Mouse (Mus musculus) regulatory T cell (primary cell): ENCODE results near the gene Fam186b.

Source experiments
- in situ Hi-C: fragments of 300-600 bp; cut with MboI, MseI; formaldehyde crosslinking; loops from one replicate; pipeline ENCODE4 v1.15.1; 2025; ENCODE audit warnings: high pct_unique_total_duplicates

Fam186b gene

DNA sequence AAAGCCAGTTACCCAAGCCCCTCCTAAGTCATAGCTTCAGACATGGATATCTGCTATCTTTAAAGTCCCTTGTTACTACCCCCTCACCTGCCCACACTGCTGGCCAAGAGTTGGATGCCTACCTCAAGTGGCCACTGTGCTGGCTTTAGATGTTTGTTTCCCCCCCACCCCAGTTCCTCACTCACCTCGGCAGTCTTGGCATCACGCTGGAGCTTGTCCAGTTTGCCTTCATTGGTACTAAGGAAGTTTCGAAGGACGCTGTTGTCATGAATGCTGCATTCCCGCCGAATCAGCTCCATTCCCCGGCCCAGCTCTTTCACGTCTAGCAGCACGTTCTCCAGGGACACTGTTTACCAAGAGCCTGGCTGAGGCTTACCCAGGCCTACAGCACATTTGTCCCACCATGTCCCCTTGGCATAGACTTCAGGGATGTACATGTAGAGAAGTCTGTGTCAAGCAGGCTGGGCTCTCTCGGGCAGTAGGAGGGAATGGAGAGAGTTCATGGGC lies 24.5 kb upstream of the Fam186b start:
- in situ Hi-C loops = loop anchor here (5.0 kb wide), 1 partner anchor 57 kb away; no protein-coding TSS in a partner anchor

DNA sequence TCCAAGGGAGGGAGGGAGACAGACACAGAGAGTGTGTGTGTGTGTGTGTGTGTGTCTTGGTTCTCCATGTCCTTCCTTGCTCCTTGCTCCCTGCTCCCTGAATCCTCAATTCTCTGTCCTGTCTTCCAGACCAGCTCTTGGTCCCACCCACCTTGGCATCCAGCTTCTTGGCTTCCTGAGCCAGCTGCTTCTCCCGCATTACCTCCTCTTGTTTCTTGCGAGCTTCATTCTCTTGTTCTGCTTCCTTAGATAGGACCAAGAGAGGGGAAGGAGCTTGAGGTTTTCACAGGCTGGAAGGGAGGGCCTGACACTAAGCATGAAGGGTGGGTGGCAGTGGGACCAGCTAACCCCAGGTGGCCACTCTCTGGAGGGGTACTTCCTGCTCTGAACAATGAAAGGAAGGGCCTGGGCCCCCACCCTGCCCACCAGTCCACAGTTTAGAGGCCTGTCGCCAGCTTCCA lies 23.8 kb upstream of the Fam186b start:
- in situ Hi-C loops = no loop called here

DNA sequence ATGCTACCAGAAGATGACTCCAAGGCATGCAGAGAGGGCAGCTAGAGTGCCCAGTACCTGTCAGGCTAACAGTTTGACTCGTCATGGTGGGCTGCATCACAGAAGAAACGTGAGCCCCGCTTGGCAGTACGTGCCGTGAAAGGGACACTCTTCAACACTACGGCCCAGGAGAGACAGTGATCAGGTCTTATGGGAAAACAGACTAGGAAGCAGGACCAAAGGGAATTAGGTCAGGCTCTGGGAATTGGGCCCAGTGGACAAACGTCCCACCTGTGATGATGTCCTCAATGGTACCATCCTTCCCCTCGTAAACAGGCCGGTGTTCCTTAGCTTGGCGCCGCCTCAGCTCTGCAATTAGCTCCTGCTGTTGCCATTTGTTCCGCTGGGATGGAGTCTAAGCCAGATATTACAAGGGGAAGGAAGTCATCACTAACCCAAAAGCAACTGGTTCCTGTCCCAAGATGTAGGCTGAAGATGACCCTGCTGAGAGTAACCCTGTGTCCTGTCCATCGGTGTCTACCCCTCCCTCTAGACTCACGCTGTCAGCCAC lies 23.2 kb upstream of the Fam186b start:
- in situ Hi-C loops = no loop called here

DNA sequence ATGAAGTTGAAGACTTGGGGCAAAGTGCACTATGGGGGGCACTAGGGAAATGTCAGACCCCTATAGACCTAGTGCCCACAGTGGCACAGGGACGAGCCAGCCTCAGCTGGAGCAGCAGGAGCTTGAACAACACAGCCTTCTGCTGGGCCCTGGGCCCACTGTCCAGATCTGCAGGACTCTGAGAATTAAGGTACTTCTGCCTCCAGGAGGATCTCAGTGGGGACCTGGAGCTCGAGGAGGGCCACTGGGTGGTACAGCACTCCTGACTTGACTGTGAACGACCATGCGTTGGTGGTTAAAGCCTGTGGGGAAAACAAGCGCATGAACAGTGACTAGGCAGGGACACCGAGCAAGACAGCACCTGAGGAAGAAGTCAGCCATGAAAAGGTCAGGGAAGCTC lies 22.4 kb upstream of the Fam186b start:
- in situ Hi-C loops = no loop called here

DNA sequence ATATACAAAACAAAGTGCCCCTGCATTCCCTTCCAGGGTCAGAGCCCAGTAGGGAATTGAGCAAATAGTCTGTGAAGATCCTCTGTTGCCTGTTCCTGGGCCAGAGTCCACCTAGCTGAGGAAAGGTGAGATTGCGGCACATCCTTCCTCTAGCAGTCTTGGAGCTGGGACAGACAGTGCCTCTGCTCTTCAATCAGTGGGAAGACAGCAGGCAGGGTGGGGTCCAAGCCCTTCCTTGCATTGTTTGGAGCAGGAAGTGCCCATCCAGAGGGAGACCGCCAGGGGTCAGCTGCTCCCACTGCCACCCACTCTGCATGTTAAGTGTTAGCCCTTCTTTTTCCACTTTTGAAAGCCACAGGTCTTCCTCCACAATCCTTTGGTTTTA lies 21.6 kb upstream of the Fam186b start:
- in situ Hi-C loops = no loop called here

DNA sequence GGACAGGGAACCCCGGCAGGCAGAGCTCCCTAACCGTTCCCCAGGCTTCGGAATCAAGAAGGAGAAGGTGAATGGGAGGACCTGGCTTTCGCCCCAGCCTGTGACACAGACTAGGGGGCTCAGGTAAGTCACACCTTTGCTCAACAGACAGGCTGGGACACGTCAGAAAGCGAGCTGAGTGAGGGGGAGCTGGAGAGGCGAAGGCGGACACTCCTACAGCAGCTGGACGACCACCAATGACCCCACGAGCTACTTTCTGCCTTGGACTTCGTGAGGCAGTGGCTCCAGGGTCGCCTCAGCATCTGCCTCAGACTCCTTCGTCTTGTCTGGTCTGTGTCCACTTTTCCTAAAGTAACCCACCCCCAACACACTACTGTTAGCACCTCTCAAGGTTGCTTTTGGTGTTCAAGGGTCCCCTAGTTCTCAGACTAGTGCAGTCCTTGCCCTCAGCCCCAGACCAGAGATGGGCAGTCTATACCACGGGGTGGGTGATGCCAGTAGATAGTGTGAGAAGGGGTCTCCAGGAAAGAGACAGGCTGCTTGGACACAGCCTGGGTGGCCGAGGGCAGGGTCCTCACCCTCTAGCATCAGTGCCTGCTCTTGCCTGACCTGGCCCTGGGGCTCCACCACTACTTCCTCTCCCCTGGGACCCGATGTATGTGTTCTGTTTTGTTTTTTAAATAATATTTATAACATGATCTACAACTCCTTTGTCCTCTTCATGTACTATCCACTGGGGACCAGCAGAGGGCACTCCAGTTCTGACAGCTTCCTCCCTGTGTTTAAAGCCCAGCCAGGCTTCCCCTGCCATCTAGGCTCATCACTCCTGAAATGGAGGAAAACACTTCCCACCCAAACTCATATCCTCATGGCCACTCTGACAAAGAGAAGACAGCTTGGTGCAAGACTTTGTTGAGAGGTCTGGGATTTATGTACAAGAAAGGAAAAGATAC lies 20.9 kb upstream of the Fam186b start:
- in situ Hi-C loops = no loop called here

DNA sequence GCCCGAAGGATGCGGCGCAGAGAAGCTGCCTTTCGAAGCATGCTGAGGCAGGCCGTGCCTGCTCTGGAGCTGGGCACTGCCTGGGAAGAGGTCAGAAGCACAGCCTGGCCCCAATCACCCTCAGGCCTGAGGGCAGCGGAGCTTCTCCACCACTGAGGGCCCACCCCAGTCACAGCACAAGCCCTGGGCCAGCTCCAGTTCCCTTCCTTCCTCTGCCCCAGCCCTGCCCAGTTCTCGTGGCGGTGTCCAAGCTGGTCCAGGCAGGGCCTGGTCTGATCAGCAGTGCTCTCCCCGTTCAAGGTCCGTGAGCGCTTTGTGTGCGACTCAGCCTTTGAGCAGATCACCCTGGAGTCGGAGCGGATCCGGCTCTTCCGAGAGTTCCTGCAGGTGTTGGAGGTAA lies 19.2 kb upstream of the Fam186b start:
- in situ Hi-C loops = no loop called here

DNA sequence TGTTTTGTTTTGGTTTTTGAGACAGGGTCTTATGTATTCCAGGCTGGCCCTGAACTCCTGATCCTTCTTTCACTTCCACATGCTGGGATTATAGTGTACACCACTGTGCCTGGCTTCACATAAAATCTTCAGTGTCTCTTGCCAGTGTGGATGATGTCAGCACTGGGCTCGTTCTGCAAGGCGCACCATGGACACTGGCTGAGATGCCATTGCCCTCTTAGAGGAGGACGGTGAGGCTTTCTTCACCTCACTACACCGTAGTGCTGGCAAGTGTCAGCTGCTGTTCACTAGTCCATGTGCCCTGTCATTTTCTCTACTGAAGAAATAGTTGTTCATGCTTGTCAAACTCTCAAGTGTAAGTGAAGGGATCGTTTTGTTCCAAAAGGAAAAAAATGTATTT lies 14.9 kb upstream of the Fam186b start:
- in situ Hi-C loops = no loop called here

DNA sequence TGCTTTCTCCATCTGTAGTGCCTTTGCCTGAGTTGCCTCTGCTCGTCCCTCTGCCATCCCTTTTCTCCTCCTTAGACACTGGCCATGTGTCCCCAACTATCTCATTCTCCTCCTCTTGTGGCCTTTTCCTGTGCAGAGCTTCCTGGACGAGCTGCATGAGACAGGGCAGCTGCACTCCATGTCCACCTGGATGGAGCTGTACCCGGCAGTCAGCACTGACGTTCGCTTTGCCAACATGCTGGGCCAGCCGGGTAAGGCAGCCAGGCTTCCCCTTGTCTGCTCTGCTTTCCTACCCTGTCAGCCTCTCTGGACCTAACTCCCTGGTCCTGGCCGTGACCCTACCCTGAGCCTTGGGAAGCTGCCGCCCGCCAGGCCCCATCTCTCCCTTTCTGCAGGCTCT lies 13.9 kb upstream of the Fam186b start:
- in situ Hi-C loops = no loop called here

DNA sequence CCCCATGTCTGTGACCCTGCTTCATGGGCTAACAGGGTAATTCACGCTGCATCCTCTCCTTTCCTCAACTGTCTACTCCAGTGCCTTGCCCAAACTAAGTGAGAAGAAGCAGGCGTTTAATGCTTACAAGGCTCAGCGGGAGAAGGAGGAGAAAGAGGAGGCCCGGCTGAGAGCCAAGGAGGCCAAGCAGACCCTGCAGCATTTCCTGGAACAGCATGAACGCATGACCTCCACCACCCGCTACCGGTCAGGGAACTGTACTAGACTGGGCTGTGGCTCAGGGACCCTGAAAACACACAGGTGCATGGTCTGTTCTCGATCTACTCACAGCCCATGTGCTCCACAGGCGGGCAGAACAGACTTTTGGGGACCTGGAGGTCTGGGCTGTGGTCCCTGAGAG lies 11.8 kb upstream of the Fam186b start:
- in situ Hi-C loops = no loop called here

DNA sequence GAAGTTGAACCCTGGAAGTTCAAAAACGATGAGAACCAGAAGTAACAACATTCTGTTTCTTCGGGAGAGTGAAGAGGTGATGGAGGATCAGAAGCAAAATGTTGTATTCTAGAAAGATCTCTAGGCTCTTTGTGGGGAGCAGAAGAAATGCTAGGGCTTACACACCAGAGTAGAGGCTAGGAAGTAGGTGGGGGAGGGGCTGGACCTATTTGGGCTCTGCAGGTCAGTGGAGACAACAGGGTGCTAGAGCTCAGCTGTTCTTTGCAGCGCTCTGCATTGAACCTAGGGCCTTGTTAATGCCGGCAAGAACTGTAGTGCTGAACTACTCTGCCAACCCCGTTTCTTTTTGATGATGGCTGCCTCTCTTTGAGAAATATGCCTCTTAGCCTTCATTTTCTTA lies 525 bp upstream of the Fam186b start:
- in situ Hi-C loops = no loop called here

DNA sequence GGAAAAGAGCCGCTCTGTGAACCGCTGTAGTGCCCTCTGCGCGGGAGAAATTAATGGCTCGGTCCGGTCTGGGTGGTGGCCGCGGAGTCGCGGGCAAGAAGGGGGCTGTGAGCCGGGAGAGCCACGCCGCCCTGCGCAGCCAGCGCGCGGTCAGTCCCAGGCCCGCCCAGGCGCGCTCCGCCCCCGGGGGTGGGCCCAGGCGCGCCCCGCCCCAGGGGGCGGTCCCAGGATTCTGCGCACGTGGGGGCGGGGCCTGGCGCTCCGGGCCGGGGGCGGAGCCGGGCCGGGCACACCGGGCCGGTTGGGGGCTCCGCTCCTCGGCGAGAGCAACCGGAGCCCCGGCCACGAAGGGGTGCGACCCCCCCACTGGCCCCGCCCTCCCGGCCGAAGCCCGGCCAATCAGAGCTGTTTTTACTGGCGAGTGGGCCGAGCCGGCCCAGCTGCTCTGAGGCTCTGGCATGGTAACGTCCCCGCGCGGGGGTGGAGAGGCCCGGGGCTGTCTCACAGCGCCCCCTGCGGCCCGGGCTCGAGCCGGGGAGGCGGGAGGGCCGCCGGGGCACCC lies 794 bp downstream of the Fam186b start, which contains the start of gene Prpf40b:
Prpf40b (plus strand) TSS at position 275 of the 562 bp plus-strand sequence.
- in situ Hi-C loops = no loop called here

DNA sequence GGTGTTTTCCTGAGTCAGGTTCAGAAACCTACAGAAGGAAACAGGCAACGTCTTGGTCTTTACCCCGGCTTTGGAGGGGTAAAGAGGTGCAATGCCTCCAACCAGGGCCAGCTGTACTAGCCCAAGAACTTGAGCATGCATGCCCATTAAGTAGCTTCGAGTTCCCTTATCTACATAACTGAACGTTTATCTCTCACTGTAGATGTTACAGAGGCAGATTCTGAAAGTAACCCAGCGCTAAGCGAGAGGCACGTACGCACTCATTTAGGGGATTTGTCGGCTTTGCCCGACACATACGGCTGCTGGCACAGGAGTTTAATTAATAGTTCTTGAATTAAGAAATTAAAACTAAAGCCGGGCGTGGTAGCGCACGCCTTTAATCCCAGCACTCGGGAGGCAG lies 1.4 kb downstream of the Fam186b start:
- in situ Hi-C loops = no loop called here

DNA sequence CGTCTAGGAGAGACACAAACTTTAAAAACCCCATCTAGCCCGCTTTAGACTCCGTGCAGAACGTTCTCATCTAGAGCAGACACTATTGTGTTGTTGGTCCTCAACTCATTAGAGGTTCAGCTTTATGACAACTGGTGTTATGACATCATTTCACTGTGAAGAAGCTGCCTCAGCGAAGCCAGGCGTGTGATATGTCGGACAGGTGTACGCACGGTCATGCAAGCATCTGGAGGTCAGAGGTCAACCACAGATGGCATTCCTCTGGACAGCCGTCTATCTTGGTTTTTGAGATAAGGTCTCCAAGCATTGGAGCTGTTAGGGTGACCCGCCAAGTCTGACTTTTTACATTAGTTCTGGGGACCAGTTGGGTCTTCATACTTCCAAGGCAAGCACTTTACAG lies 5.1 kb downstream of the Fam186b start:
- in situ Hi-C loops = no loop called here

DNA sequence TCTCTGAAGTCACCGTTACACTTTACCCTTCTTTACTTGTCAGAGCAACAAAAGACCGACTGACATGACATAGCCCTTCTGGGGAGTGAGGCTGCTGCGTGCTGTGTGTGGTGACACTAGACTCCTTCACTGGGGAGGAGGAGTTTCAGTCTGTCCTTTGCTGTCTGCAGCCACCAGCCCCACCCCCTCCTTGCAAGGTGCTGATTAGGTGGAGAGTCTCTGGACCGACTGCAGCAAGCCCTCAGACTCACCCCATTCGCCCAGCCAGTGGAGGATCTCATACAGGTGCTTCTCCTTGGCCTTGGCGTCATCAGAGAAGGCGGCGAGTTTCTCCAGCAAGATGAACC lies 10.5 kb downstream of the Fam186b start:
- in situ Hi-C loops = no loop called here

DNA sequence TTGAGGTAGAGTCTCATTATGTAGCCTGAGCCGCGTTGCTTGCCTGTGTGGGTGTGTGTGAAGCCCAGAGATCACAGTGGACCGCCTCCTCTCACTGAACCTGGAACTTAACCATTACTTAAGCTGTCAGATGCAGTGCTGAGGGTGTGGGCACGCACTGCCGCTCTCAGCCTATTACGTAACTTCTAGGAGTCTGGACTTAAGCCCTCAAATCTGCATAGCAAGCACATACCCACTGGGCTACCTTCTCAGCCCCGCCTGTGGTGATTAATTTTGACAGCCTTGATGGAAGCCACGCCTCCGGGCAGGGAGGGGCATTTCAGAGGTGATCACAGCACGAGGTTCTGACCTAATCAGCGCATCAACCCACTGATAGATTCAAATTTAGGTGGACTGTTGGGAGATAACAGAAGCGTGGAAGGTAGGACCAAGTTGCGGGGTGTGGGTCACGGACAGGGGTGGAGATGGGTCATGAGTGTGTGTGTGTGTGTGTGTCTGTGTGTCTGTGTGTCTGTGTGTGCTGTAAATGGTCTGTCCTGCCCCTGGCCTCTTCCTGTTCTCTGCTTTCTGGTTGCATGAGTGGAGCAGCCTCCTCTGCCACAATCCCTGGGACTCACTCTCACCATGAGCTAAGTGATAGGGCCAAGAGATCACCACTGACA lies 11.0 kb downstream of the Fam186b start:
- in situ Hi-C loops = no loop called here

DNA sequence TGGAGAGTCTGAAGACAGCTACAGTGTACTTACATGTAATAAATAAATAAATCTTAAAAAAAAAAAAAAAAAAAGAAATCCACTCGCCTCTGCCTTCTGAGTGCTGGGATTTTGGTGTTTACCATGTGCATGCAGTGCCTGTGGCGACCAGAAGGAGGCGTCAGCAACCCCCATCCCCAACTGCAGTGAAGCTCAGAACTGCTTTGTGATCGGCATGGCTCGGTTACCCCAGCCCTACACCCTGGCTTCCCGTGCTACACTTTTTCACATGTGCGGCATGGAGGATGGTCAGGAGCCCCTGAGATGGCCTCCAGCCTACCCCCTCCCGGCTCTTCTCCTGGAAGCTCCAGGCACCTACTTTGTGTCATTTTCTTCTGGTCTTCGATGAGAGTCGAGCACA lies 12.2 kb downstream of the Fam186b start:
- in situ Hi-C loops = no loop called here

DNA sequence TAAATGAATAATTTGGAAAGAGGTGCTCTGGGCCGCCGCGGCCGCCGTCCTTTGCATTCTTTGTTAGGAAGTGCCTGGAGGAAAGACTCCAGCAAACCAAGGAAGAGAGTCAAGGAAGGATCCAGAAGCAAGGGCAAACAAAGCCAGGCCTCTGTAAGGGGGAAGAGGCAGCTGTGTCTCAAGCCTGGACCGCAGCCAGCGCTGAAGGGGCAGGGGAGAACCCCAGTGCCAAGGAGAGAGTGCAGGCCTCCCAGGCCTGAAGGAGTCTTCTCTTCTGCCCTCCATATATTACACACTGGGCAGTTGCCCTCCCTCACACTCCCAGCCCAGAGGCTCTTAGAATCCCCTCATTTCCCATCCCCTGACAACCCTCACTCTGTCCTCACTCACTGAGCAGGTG lies 17.4 kb downstream of the Fam186b start:
- in situ Hi-C loops = no loop called here

DNA sequence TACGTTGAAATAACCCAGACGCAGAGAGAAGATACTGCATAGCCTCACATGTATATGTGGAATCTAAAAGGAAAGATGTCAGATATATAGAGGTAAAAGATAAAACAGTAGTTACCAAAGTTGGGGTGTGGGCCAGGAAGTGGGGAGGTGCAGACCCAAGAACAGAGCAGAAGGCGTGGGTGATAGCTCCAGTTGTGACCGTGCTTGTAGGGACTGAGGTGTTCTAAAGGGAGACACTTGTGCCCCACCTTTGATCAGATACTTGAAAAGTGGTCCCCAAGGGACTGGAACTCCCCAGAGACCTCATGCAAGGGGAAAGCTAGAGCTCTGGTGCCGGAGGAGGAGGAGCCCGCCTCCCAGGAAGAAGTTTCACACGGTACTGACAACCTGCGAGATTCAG lies 19.6 kb downstream of the Fam186b start:
- in situ Hi-C loops = no loop called here

DNA sequence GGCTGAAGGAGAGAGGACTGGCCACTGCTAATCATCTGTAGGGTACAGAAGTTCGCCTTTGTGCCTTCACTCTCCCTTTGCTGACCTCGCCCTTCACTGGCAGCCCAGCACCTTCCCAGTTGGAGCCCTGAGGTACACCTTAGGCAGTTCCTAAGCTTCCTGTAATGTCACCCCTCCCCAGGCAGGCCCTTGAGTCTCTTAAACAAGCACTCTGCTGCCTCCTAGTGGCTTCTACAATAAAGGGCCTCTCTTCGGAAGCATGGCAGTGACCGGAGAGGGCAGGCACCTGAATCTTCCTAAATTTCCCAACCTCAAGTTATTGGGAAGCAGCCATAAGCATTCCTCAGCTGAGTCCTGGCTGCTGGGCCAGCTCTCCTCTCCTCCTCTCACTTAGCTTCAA lies 30.0 kb downstream of the Fam186b start:
- in situ Hi-C loops = no loop called here

DNA sequence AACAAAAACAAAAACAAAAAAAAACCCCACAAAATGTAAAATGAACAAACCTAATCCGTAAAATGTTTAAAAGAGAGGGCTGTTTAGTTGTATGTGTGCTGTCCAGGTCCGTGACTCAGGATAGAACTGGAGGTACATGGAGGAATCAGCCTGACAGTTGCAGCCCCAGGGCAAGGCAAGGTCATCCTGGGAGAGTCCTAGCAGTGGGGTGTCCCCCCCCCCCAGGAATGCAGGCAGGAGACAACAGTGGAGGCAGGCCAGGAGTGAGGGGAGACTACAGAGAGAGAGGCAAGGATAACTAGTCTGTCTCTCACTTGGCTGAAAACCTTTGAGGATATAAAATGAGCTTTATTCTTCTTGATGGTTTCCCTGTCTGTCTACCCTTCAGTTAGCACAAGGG lies 31.3 kb downstream of the Fam186b start:
- in situ Hi-C loops = no loop called here

DNA sequence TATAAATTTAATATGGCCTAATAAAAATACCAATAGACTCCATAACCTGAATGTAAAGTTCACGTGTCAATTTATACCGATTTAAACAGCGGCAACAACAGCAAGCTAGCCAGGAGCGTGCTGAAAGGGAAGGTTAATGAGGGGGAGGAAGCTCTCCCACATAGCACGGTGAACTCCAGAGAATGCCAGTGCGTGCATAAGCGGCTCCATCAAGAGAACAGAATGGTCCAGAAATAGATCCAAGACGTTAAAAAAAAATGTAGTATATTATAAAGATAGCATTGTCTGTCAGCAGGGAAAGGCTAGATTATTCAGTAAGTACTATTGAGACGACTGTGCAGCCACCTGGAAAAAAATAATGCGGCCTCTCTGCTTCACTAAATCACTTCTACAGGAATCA lies 33.0 kb downstream of the Fam186b start:
- in situ Hi-C loops = no loop called here
